Mouse (Mus musculus): ENCODE data around the gene Actl10.

The Actl10 gene

DNA sequence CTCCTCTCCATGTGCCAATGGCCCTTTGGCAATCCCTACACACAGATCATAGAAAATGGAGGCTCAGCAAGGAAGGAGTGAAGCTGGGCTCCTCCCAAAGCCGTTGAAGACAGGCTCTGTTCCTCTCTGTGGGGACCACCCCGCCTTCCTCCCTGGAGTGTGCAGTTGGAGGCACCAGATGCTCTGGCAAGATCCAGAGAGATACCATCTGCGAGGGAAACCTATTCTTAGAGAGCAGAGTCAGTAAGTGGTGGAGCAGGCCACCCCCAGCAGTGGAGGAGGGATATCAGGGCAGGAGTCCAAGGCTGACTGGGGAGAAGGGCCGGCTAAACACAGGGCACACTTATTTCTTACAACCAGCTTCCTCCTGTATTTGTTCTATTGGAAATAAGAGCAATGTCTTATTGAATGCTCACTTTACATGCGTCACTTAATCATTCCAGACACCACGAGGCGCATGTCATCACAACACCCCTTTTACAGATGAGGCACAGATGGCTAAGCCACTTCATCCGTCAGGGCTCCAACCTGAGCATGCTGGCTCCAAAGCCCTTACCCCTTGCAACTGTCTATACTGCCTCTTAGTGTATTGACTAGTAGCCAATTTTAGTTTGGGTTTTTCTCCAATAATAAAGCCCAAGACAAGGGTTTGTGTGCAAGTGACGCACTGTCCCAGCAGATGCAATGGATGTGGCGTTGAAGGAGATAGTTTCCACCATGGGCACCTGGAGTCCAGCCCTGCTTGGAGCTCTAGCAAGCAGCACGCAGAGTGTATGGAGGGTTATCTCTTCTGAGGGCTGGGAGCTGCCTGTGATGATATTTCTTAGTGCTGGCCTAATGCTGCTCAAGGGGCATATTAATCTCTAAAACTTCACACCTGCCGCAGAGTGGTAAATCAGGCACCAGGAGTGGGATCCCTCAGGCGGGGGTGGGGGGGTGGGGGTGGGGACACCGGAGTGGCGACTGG, 32.6 kb downstream of the Actl10 start:
- DNase-seq: peak; percentile 90 to 94

DNA sequence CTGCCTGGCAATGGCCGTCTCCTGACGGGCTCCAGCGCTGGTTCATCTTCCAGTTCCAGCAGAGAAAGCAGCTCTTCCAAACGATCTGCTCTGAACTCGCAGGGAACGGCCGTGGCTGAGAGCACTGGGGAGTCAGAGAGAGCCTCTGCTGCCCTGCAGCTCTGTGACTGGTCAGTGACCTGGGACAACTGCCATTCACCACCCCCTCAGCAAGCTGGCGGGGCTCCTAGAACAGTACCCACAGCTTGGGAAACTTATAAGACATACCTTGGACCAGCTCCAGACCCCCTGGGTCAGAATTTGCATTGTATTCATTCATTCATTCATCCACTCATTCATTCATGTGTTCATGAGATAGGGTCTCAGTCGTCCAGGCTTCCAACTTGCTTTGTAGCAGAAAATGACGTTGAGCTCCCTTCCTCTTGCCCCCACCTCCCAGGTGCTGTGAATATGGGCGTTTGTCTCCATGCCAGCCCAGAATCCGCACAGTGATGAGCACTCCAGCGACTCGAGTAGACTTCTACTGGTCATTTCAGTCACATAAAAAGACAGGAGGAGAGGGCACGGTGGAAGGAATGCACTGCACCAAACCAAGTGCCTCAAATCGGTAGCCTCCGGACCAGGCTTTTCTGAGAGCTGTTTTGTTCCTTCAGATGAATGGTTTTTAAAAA, 33.5 kb downstream of the Actl10 start:
- DNase-seq: peak; percentile 81 to 82

DNA sequence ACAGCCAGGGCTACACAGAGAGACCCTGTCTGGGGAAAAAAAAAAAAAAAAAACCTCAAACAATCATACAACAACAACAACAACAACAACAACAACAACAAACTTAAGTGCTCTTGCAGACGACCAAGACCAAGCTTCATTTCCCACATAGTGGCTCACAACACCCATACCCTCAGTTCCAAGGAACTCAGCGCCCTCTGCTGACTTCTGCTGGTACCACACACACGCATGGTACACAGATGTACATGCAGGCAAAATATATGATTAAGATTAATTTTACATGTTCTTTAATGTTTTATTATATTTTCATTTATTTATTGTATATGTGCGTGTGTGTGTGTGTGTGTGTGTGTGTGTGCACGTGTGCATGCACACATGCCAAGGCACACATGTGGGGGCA, 34.8 kb downstream of the Actl10 start:
- DNase-seq: peak; percentile 88 to 91

GRCm38 (mm10) chr2:154589051-154589450, 37.5 kb downstream of the Actl10 start:
- no peak for DNase-seq

- DNase-seq: no peak
Observed at GRCm38 (mm10) chr2:154591239-154591638, 39.7 kb downstream of the Actl10 start.

DNA sequence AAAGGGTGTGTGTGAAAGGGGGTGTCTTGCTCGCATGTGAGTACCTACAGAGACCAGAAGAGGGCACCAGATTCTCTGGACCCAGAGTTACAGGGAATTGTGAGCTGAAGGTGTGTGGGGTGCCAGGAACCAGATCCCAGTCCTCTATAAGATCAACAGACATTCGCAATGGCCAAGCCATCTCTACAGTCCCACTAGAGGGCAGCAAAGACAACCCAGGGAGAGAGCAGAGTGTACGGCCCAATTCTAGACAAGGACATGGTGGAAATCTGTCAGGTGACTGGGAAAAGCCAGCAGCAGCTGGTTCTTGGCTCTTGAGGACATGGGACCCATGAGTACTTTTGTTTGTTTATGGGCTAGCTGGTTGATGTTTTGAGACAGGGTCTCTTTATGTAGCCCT, 41.4 kb downstream of the Actl10 start:
- DNase-seq: peak; percentile 59 to 61

GRCm38 (mm10) chr2:154595775-154596174, 44.2 kb downstream of the Actl10 start:
- DNase-seq: peak; percentile 85 to 91

- DNase-seq: no peak
Observed at GRCm38 (mm10) chr2:154597399-154597798, 45.8 kb downstream of the Actl10 start.

- no peak for DNase-seq
Observed at GRCm38 (mm10) chr2:154600586-154600985, 49.0 kb downstream of the Actl10 start.

DNA sequence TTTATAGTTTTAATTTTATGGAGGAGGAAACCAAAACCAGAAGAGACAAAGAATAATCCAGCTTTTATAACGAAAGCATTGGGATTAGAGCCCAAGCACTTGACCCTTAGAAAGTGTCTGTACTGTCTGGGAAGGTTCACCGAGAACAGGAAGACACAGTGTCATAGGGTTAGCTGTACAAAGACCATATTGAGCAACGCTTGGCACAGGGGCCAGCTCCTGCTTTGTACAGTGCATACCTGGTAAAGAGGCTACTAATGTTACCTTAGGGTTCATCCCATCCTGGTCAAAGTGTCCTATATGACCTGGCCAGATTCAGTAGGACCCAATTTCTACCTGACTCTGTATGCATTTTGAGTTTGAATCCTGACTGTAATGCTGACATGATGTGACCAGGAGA, 49.7 kb downstream of the Actl10 start:
- no peak for DNase-seq
